Comparison of ENCODE assay signal across 8 mouse cellular contexts in genomic region chr14:58073936-58074335, GRCm38 (mm10). TPM values are rescaled to one million over a fixed set of nuclear protein-coding genes. Genes with fewer than 3 reads are reported as not detected.
A peak's percentile ranks its signal among the peaks of the same experiment; 100 is the strongest.
DNase-seq lines count a peak whose midpoint lies in the region; ATAC-seq and TF ChIP-seq lines count a peak whose summit lies in the region.

No protein-coding gene starts in this region.

- WGBS in lung, embryonic 15.5 days = under 1% methylated on average over 20 of the region's 20 CpGs
- 2% methylated on average over 20 of the region's 20 CpGs for WGBS in heart, embryonic 16.5 days

- H3K9me3 ChIP-seq in lung, embryonic 15.5 days = no peaks in the 10 kb centered on the region
- H3K9me3 ChIP-seq in heart, embryonic 16.5 days (replicated peaks; ENCODE audit: control insufficient read depth, low read length) = no peaks in the 10 kb centered on the region

- TF ChIP-seq POLR2A in myocyte (IDR thresholded peaks at IDR 0.05; ENCODE audit: insufficient read length, low read depth) = no peak

- no peaks in the 10 kb centered on the region for H3K36me3 ChIP-seq in lung, embryonic 15.5 days
- no peaks in the 10 kb centered on the region for H3K36me3 ChIP-seq in heart, embryonic 16.5 days (ENCODE audit: control insufficient read depth, insufficient read depth)
- no peaks in the 10 kb centered on the region for H3K36me3 ChIP-seq in myocyte (ENCODE audit: control insufficient read depth, insufficient read depth)

- H3K27ac ChIP-seq in lung, embryonic 15.5 days = no peak overlapping the region
- H3K27ac ChIP-seq in heart, embryonic 16.5 days (ENCODE audit: low read length) = no peak overlapping the region

- DNase-seq in lung, postnatal 14 days = no peak
- DNase-seq in cerebellum, postnatal 25 days = peak; percentile 56 to 62
- DNase-seq in kidney, postnatal 36 days = peak; percentile 53 to 70
- DNase-seq in urinary bladder, postnatal 14 days (ENCODE audit: low spot score) = no peak

- H3K4me2 ChIP-seq in lung, embryonic 15.5 days = peak overlapping the region; percentile 97
- peak overlapping the region; percentile 83 for H3K4me2 ChIP-seq in heart, embryonic 16.5 days (ENCODE audit: low read depth, low read length)
- peak overlapping the region; percentile 97 for H3K4me2 ChIP-seq in myocyte (ENCODE audit: low read depth)

- no peak for ATAC-seq in lung, embryonic 15.5 days (ENCODE audit: borderline replicate concordance, extremely low read depth, low FRiP score, low TSS enrichment)
- no peak for ATAC-seq in heart, embryonic 16.5 days (replicated peaks; ENCODE audit: extremely low read depth, insufficient read depth, low FRiP score)
- ATAC-seq in megakaryocyte-erythroid progenitor cell, adult 5-6 weeks (replicated peaks; ENCODE audit: low FRiP score, low TSS enrichment, poor library complexity, severe bottlenecking) = no peak

- peaks cover 92% of the 10 kb centered on the region for H3K27me3 ChIP-seq in lung, embryonic 15.5 days
- H3K27me3 ChIP-seq in heart, embryonic 16.5 days (ENCODE audit: control insufficient read depth, insufficient read depth, low read length) = peaks cover 28% of the 10 kb centered on the region
- peaks cover 11% of the 10 kb centered on the region for H3K27me3 ChIP-seq in myocyte (ENCODE audit: control insufficient read depth, insufficient read depth, insufficient read length)

- no peak overlapping the region for H3ac ChIP-seq in myocyte (ENCODE audit: control insufficient read depth, insufficient read length)

- H3K79me2 ChIP-seq in myocyte (ENCODE audit: control insufficient read depth, insufficient read depth) = no peaks in the 10 kb centered on the region

- H3K4me1 ChIP-seq in lung, embryonic 15.5 days = peaks cover 54% of the 10 kb centered on the region
- peaks cover 12% of the 10 kb centered on the region for H3K4me1 ChIP-seq in heart, embryonic 16.5 days (ENCODE audit: control insufficient read depth, insufficient read depth, low read length)

- peak overlapping the region; percentile 56 for H3K4me3 ChIP-seq in lung, embryonic 15.5 days
- H3K4me3 ChIP-seq in heart, embryonic 16.5 days (ENCODE audit: low read length) = peak overlapping the region; percentile 80
- H3K4me3 ChIP-seq in myocyte = peak overlapping the region; percentile 69

- 0 out of 2 replicates have a peak overlapping the region, but pooled peaks have one; percentile 8 for H3K9ac ChIP-seq in lung, embryonic 15.5 days
- peak overlapping the region; percentile 81 for H3K9ac ChIP-seq in heart, embryonic 16.5 days (ENCODE audit: low read length)

TF ChIP-seq in myocyte, 11 proteins besides CTCF, POLR2A, EP300 and RAD21:
- TF ChIP-seq TCF12 (IDR thresholded peaks at IDR 0.05; ENCODE audit: insufficient read depth, poor library complexity, severe bottlenecking) (no peak), CEBPB (IDR thresholded peaks at IDR 0.05; ENCODE audit: insufficient read depth, poor library complexity, severe bottlenecking) (no peak), TCF3 (IDR thresholded peaks at IDR 0.05; ENCODE audit: insufficient read length, low read depth) (no peak), REST (IDR thresholded peaks at IDR 0.05; ENCODE audit: insufficient read depth, insufficient read length) (no peak), MYOG (IDR thresholded peaks at IDR 0.05; ENCODE audit: control insufficient read depth in 1 of 3, insufficient read depth in 1 of 3, insufficient read length in 2 of 3, low read depth in 2 of 3) (no peak)

RNA-seq across cellular contexts. Expression of gene Fgf9, which starts 3.6 kb away (rescaled TPM):
- 8.2 and 8.7 TPM in 2 replicates for polyA plus RNA-seq in lung, embryonic 15.5 days (2015; fragmentation: Nextera tagmentation; extraction: Ambion mirVana)
- 6.5 and 9.1 TPM in 2 replicates for polyA plus RNA-seq in heart, embryonic 16.5 days (2015; fragmentation: Nextera tagmentation; extraction: Ambion mirVana)
- 6.0 TPM for polyA plus RNA-seq in myocyte (2012; fragmentation: generic; extraction: Trizol)
- not detected in 2 replicates for total RNA-seq in megakaryocyte-erythroid progenitor cell, adult 5-6 weeks (2014; fragmentation: Nextera tagmentation)
- total RNA-seq in megakaryocyte-erythroid progenitor cell, adult 5-6 weeks (2017) = not detected in 2 replicates

Comparison
In these comparisons a context has a peak if more than half of its experiments do, and no peak if none do; other contexts are left out.
1. DNase-seq: peak in cerebellum, postnatal 25 days (2 of 2) and kidney, postnatal 36 days (2 of 2); none in lung, postnatal 14 days (single experiment) and urinary bladder, postnatal 14 days (single experiment).
2. Peak in every context shown above with its lines, with median percentiles within 50 percentile points of each other: H3K4me2 ChIP-seq and H3K4me3 ChIP-seq.